In genomic region chr4:154778818-154779217, GRCm38 (mm10) we compare ENCODE assay signal across 29 mouse cellular contexts. TPM values are rescaled to one million over a fixed set of nuclear protein-coding genes. Genes with fewer than 3 reads are reported as not detected.
DNase-seq lines count a peak whose midpoint lies in the region; ATAC-seq and TF ChIP-seq lines count a peak whose summit lies in the region.
"Had no signal": no experiment of that assay in that cellular context is flagged by ENCODE, and none has a peak within 500 bp of the region (broad histone marks: within the 10 kb centered on the region; RNA-seq: fewer than 3 reads in every experiment).

No protein-coding gene starts in this region.

- WGBS in intestine, postnatal 0 days = 94% methylated on average over 1 of the region's 1 CpGs
- WGBS in intestine, embryonic 16.5 days = 100% methylated on average over 1 of the region's 1 CpGs
- 88% methylated on average over 1 of the region's 1 CpGs for WGBS in liver, embryonic 14.5 days (ENCODE audit: insufficient replicate concordance)

- intact Hi-C loops in left cerebral cortex, postnatal 10 days (cut with DNase I) = no loop called here

- H3K4me1 ChIP-seq in intestine, postnatal 0 days (replicated peaks; ENCODE audit: control insufficient read depth, insufficient read depth, low read length) = no peaks in the 10 kb centered on the region
- H3K4me1 ChIP-seq in intestine, embryonic 16.5 days (ENCODE audit: control insufficient read depth, insufficient read depth, low read length) = no peaks in the 10 kb centered on the region
- H3K4me1 ChIP-seq in liver, embryonic 14.5 days (replicated peaks; ENCODE audit: control insufficient read depth in 2 of 2, insufficient read depth in 2 of 2, low read length in 1 of 2) = no peaks in the 10 kb centered on the region

- H3K36me3 ChIP-seq in intestine, postnatal 0 days (ENCODE audit: control insufficient read depth, insufficient read depth) = no peaks in the 10 kb centered on the region
- no peaks in the 10 kb centered on the region for H3K36me3 ChIP-seq in intestine, embryonic 16.5 days (ENCODE audit: control insufficient read depth, insufficient read depth, low read length)
- no peaks in the 10 kb centered on the region for H3K36me3 ChIP-seq in liver, embryonic 14.5 days (replicated peaks; ENCODE audit: control insufficient read depth, insufficient read depth, low read depth)
- H3K36me3 ChIP-seq: embryonic facial prominence, embryonic 15.5 days; hindbrain, embryonic 15.5 days; neural tube, embryonic 13.5 days had no signal

- DNase-seq in liver, embryonic 14.5 days (ENCODE audit: low read depth in 3 of 3, low spot score in 3 of 3) = no peak
- DNase-seq in liver (no peak), ES-CJ7 (ENCODE audit: low read depth, low spot score) (peak; percentile 63), ZHBTc4 (ENCODE audit: low read depth, low spot score) (peak; percentile 70), adipocyte (ENCODE audit: low spot score) (no peak)
- DNase-seq in left cerebral cortex, postnatal 10 days (ENCODE audit: extremely low spot score in 1 of 2, low spot score in 2 of 2) = no peak
- DNase-seq: adrenal gland, postnatal 36 days; cerebellum, adult 9-10 months; gastrocnemius, postnatal 25 days; heart, adult 18-20 months; heart, postnatal 36 days; kidney, adult 11 months; left cerebral cortex, postnatal 4 days; lung, adult 2 months; lung, postnatal 36 days; midbrain, embryonic 14.5 days; retina, postnatal 1 day; right cerebral cortex, postnatal 25 days; thymus, postnatal 14 days had no signal

- H3K27ac ChIP-seq in intestine, postnatal 0 days (ENCODE audit: low read depth, low read length) = no peak overlapping the region
- H3K27ac ChIP-seq in intestine, embryonic 16.5 days (ENCODE audit: low read length) = no peak overlapping the region
- no peak overlapping the region for H3K27ac ChIP-seq in liver, embryonic 14.5 days
- H3K27ac ChIP-seq: embryonic facial prominence, embryonic 15.5 days; hindbrain, embryonic 15.5 days; left cerebral cortex, adult 2 months; neural tube, embryonic 13.5 days had no signal

- H3K4me2 ChIP-seq in intestine, postnatal 0 days (replicated peaks; ENCODE audit: low read depth) = no peak overlapping the region
- no peak overlapping the region for H3K4me2 ChIP-seq in intestine, embryonic 16.5 days (ENCODE audit: low read depth, low read length)
- no peak overlapping the region for H3K4me2 ChIP-seq in liver, embryonic 14.5 days (ENCODE audit: low read depth)
- H3K4me2 ChIP-seq: embryonic facial prominence, embryonic 15.5 days; hindbrain, embryonic 15.5 days; liver, embryonic 11.5 days; neural tube, embryonic 13.5 days had no signal

- no peak for TF ChIP-seq EP300 in liver, embryonic 14.5 days (IDR thresholded peaks at IDR 0.05; ENCODE audit: low read depth)

- H3K4me3 ChIP-seq in intestine, postnatal 0 days (ENCODE audit: low read depth, low read length) = no peak overlapping the region
- H3K4me3 ChIP-seq in intestine, embryonic 16.5 days (ENCODE audit: low read length) = no peak overlapping the region
- no peak overlapping the region for H3K4me3 ChIP-seq in liver, embryonic 14.5 days (ENCODE audit: insufficient read depth in 1 of 2, low read depth in 2 of 2, low read length in 2 of 2)
- H3K4me3 ChIP-seq: embryonic facial prominence, embryonic 15.5 days; hindbrain, embryonic 15.5 days; left cerebral cortex, adult 2 months; myocyte; neural tube, embryonic 13.5 days had no signal

- peak; percentile 21; the same call in 1 of the 2 replicates for TF ChIP-seq CTCF in intestine, postnatal 0 days (IDR thresholded peaks at IDR 0.05; ENCODE audit: low read depth)
- peak; percentile 18; the same call in 1 of the 2 replicates for TF ChIP-seq CTCF in liver, embryonic 14.5 days (IDR thresholded peaks at IDR 0.05; ENCODE audit: low read depth)

- H3K9me3 ChIP-seq in intestine, postnatal 0 days (ENCODE audit: control insufficient read depth) = no peaks in the 10 kb centered on the region
- no peaks in the 10 kb centered on the region for H3K9me3 ChIP-seq in intestine, embryonic 16.5 days (ENCODE audit: control insufficient read depth, low read length)
- no peaks in the 10 kb centered on the region for H3K9me3 ChIP-seq in liver, embryonic 14.5 days (ENCODE audit: control insufficient read depth, low read length)
- H3K9me3 ChIP-seq: embryonic facial prominence, embryonic 15.5 days; hindbrain, embryonic 15.5 days; neural tube, embryonic 13.5 days had no signal

- no peak overlapping the region for H3K9ac ChIP-seq in intestine, postnatal 0 days (ENCODE audit: low read depth, low read length)
- H3K9ac ChIP-seq in intestine, embryonic 16.5 days (ENCODE audit: low read depth, low read length) = no peak overlapping the region
- no peak overlapping the region for H3K9ac ChIP-seq in liver, embryonic 14.5 days (replicated peaks)
- H3K9ac ChIP-seq: embryonic facial prominence, embryonic 15.5 days; hindbrain, embryonic 15.5 days; neural tube, embryonic 13.5 days had no signal

- no peaks in the 10 kb centered on the region for H3K27me3 ChIP-seq in intestine, postnatal 0 days (replicated peaks; ENCODE audit: control insufficient read depth, insufficient read depth, low read length)
- H3K27me3 ChIP-seq in intestine, embryonic 16.5 days (replicated peaks; ENCODE audit: control insufficient read depth, insufficient read depth, low read length) = no peaks in the 10 kb centered on the region
- H3K27me3 ChIP-seq in liver, embryonic 14.5 days (ENCODE audit: control insufficient read depth, insufficient read depth, low read length) = no peaks in the 10 kb centered on the region
- H3K27me3 ChIP-seq: hindbrain, embryonic 15.5 days had no signal

- ATAC-seq in intestine, postnatal 0 days = no peak
- no peak for ATAC-seq in intestine, embryonic 16.5 days
- ATAC-seq in liver, embryonic 14.5 days (ENCODE audit: insufficient read depth) = no peak
- ATAC-seq: forebrain, embryonic 14.5 days had no signal

RNA-seq across cellular contexts. Expression of gene Ttc34, which starts 58.4 kb away (rescaled TPM):
- 0.08 TPM in 1 of 2 replicates, not detected in the other for polyA plus RNA-seq in intestine, postnatal 0 days (2015; fragmentation: Nextera tagmentation; extraction: Ambion mirVana)
- polyA plus RNA-seq in intestine, embryonic 16.5 days (2015; fragmentation: Nextera tagmentation; extraction: Ambion mirVana) = 0.06 and 0.12 TPM in 2 replicates
- not detected in 2 replicates for polyA plus RNA-seq in liver, embryonic 14.5 days (2012; rRNA removed)
- polyA plus RNA-seq in liver, embryonic 14.5 days (2014; fragmentation: Nextera tagmentation; extraction: Ambion mirVana) = 0.08 TPM in 1 of 2 replicates, not detected in the other
- total RNA-seq in left cerebral cortex, postnatal 10 days (2021) = 1 to 10 TPM; 2.5 to 2.9 TPM
- total RNA-seq: gastrocnemius, postnatal 25 days; megakaryocyte-erythroid progenitor cell, adult 5-6 weeks had no signal
- polyA plus RNA-seq: myocyte had no signal

Comparison
In these comparisons a context has a peak if more than half of its experiments do, and no peak if none do; other contexts are left out.
1. DNase-seq: peak in ES-CJ7 (single experiment) and ZHBTc4 (single experiment); none in liver, embryonic 14.5 days (0 of 3), liver (single experiment), left cerebral cortex, postnatal 10 days (0 of 2) and adipocyte (single experiment).